Mouse (Mus musculus): ENCODE data around the gene Lrrc29. TPM values are rescaled to one million over a fixed set of nuclear protein-coding genes. Genes with fewer than 3 reads are reported as not detected.

Gene Lrrc29
- total RNA-seq, 2 experiments from 2014 or later, result 5.4 to 5.6 TPM

Small RNA genes lying within 50 kb of the gene (microRNA-seq; reads per million reads assigned to microRNA genes)
- gene Gm27320 (not detected), gene Mir328 (5,009 reads per million, percentile 92 among the genes with 10 or more reads in this experiment)

Other genes with a start within 250 kb of the Lrrc29 start
- gene Ces3b, start 242.5 kb downstream of the Lrrc29 start, total RNA-seq (2021), result not detected
- gene Ces4a, start 194.5 kb downstream of the Lrrc29 start, total RNA-seq (2021), result not detected
- gene Cbfb, start 155.6 kb downstream of the Lrrc29 start, total RNA-seq (2021), result 10 to 100 TPM; 20.9 to 23.0 TPM
- 10 to 100 TPM; 27.5 to 28.0 TPM for gene D230025D16Rik, start 101.1 kb downstream of the Lrrc29 start, total RNA-seq (2021)
- 1 to 10 TPM; 3.0 to 3.8 TPM for gene B3gnt9, start 71.1 kb downstream of the Lrrc29 start, total RNA-seq (2021)
- 1 to 10 TPM; 5.5 to 5.8 TPM for gene Tradd, start 61.7 kb downstream of the Lrrc29 start, total RNA-seq (2021)
- gene Fbxl8, start 61.6 kb downstream of the Lrrc29 start, total RNA-seq (2021), result under 1 TPM; 0.58 to 0.61 TPM
- gene Hsf4, start 56.5 kb downstream of the Lrrc29 start, total RNA-seq (2021), result under 1 TPM; 0.34 to 0.75 TPM
- 1 to 10 TPM; 3.2 to 3.5 TPM for gene Nol3, start 50.1 kb downstream of the Lrrc29 start, total RNA-seq (2021)
- gene 4931428F04Rik, start 36.4 kb downstream of the Lrrc29 start, total RNA-seq (2021), result 10 to 100 TPM; 68.2 to 82.2 TPM
- 1 to 10 TPM; 4.2 to 4.3 TPM for gene Exoc3l, start 30.2 kb downstream of the Lrrc29 start, total RNA-seq (2021)
- 10 to 100 TPM; 29.6 to 30.2 TPM for gene E2f4, start 28.6 kb downstream of the Lrrc29 start, total RNA-seq (2021)
- gene Elmo3, start 20.7 kb downstream of the Lrrc29 start, total RNA-seq (2021), result under 1 TPM; 0.41 to 0.83 TPM
- gene Tmem208, start 76 bp upstream of the Lrrc29 start, total RNA-seq (2021), result 10 to 100 TPM; 47.4 to 47.9 TPM
- 1 to 10 TPM; 2.6 to 2.7 TPM for gene Fhod1, start 21.7 kb upstream of the Lrrc29 start, total RNA-seq (2021)
- gene Slc9a5, start 22.6 kb upstream of the Lrrc29 start, total RNA-seq (2021), result 10 to 100 TPM; 25.7 to 27.7 TPM
- gene Plekhg4, start 47.0 kb upstream of the Lrrc29 start, total RNA-seq (2021), result 1 to 10 TPM; 2.2 to 3.7 TPM
- not detected for gene Kctd19, start 87.2 kb upstream of the Lrrc29 start, total RNA-seq (2021)
- under 1 TPM; 0.32 to 0.79 TPM for gene Lrrc36, start 87.3 kb upstream of the Lrrc29 start, total RNA-seq (2021)
- gene Tppp3, start 145.2 kb upstream of the Lrrc29 start, total RNA-seq (2021), result 10 to 100 TPM; 75.5 to 88.7 TPM
- gene Zdhhc1, start 170.6 kb upstream of the Lrrc29 start, total RNA-seq (2021), result 10 to 100 TPM; 21.6 to 21.8 TPM
- gene Hsd11b2, start 192.5 kb upstream of the Lrrc29 start, total RNA-seq (2021), result not detected
- 100 to 1,000 TPM; 346 to 352 TPM for gene Atp6v0d1, start 239.8 kb upstream of the Lrrc29 start, total RNA-seq (2021)